Mouse (Mus musculus) hindbrain, postnatal 0 days (tissue): ENCODE measurements around the gene Ccl9. TPM values are rescaled to one million over a fixed set of nuclear protein-coding genes. Genes with fewer than 3 reads are reported as not detected.

Source experiments
- ATAC-seq: fragments of 200-750 bp; cut with Nextera tagmentation; 2 replicates; pipeline ENCODE4 v1.8.0; 2017; ENCODE audit warnings: mild to moderate bottlenecking, moderate TSS enrichment, moderate library complexity
- DNase-seq: peaks from one replicate; pipeline ENCODE4 v3.0.0-alpha.2; 2015; ENCODE audit warnings: low spot score
- H3K27ac ChIP-seq: fragments of 300-500 bp; sonication (generic); 2 replicates; pipeline ENCODE4 v1.5.1; 2014; ENCODE audit warnings: mild to moderate bottlenecking
- H3K27me3 ChIP-seq: fragments of 300-500 bp; sonication (generic); 2 replicates; pipeline ENCODE4 v1.6.1; 2014; ENCODE audit warnings: low read length, mixed read lengths; ENCODE audit not compliant: insufficient read depth
- H3K36me3 ChIP-seq: fragments of 300-500 bp; sonication (generic); 2 replicates; pipeline ENCODE4 v1.6.1; 2014; ENCODE audit warnings: low read length, mixed read lengths; ENCODE audit not compliant: insufficient read depth
- H3K4me1 ChIP-seq: fragments of 300-500 bp; sonication (generic); 2 replicates; pipeline ENCODE4 v1.6.1; 2014; ENCODE audit warnings: antibody characterized with exemption, low read length, mixed read lengths; ENCODE audit not compliant: insufficient read depth
- H3K4me2 ChIP-seq: fragments of 300-500 bp; sonication (generic); 2 replicates; pipeline ENCODE4 v1.6.1; 2014; ENCODE audit warnings: low read depth, mild to moderate bottlenecking, low read length, moderate library complexity, mixed read lengths
- H3K4me3 ChIP-seq: fragments of 300-500 bp; sonication (generic); 2 replicates; pipeline ENCODE4 v1.5.1; 2014; ENCODE audit warnings: low read length
- H3K9ac ChIP-seq: fragments of 300-500 bp; sonication (generic); replicated peaks from 2 replicates; pipeline ENCODE4 v1.6.1; 2014; ENCODE audit warnings: mild to moderate bottlenecking, low read length, moderate library complexity, mixed read lengths
- H3K9me3 ChIP-seq: fragments of 300-500 bp; sonication (generic); 2 replicates; pipeline ENCODE4 v1.6.1; 2016; ENCODE audit warnings: low read length, mixed read lengths
- CTCF ChIP-seq: IDR thresholded peaks from 2 replicates; pipeline ENCODE4 v1.5.1; 2016; ENCODE audit warnings: antibody characterized with exemption, control low read depth, low read depth
- WGBS: fragments of 180-500 bp; shearing (Covaris S2); extraction: QIAGEN DNeasy Blood & Tissue Kit; methylation state at CpG from one replicate; pipeline ENCODE4 v1.1.7; 2014; 5-methylcytosine and 5-hydroxymethylcytosine counted together
- polyA plus RNA-seq: library from polyadenylated mRNA; unstranded; fragments of >200 nt; fragmentation: Nextera tagmentation; extraction: Ambion mirVana; gene quantifications from 2 replicates; pipeline ENCODE4 v1.2.1, GENCODE M21; 2015
- total RNA-seq: library from RNA; depleted of rRNA; stranded (reverse); fragments of >200 nt; gene quantifications from 2 replicates; pipeline ENCODE4 v1.2.3, GENCODE M21; 2014; rRNA removed

Ccl9 gene
- total RNA-seq (0.97 and 1.9 TPM in 2 replicates), polyA plus RNA-seq (1.7 and 1.9 TPM in 2 replicates)

GRCm38 (mm10) chr11:83578186-83578760, at the start of gene Ccl9:
Ccl9 (minus strand) TSS chr11:83578636.
- 72% methylated on average over 2 of the region's 2 CpGs for WGBS
- ATAC-seq (no peak), DNase-seq (no peak)
- no peak within 1 kb of the TSS for H3K27ac ChIP-seq
- no peak within 1 kb of the TSS for H3K9ac ChIP-seq
- H3K4me2 ChIP-seq, result no peak within 1 kb of the TSS
- no peaks in the 10 kb centered on the region for H3K27me3 ChIP-seq
- no peak within 1 kb of the TSS for H3K4me3 ChIP-seq
- H3K36me3 ChIP-seq, result no peaks in the 10 kb centered on the region
- no peaks in the 10 kb centered on the region for H3K4me1 ChIP-seq
- TF ChIP-seq CTCF, result no peak
- H3K9me3 ChIP-seq, result no peaks in the 10 kb centered on the region

- H3K9ac ChIP-seq, result no peak overlapping the region
- no peak overlapping the region for H3K27ac ChIP-seq
- no peaks in the 10 kb centered on the region for H3K27me3 ChIP-seq
- no peak for TF ChIP-seq CTCF
- no peaks in the 10 kb centered on the region for H3K36me3 ChIP-seq
- no peak for DNase-seq
- no peak overlapping the region for H3K4me2 ChIP-seq
- WGBS, result 91% methylated on average over 3 of the region's 3 CpGs
- H3K4me3 ChIP-seq, result no peak overlapping the region
- no peaks in the 10 kb centered on the region for H3K9me3 ChIP-seq
- ATAC-seq, result no peak
- H3K4me1 ChIP-seq, result no peaks in the 10 kb centered on the region
These were observed 45.1 kb upstream of the Ccl9 start for GRCm38 (mm10) chr11:83623586-83623985.

GRCm38 (mm10) chr11:83619037-83619436, 40.6 kb upstream of the Ccl9 start:
- no peak overlapping the region for H3K4me2 ChIP-seq
- no peaks in the 10 kb centered on the region for H3K9me3 ChIP-seq
- no peak overlapping the region for H3K27ac ChIP-seq
- ATAC-seq, result no peak
- no peak for TF ChIP-seq CTCF
- H3K27me3 ChIP-seq, result no peaks in the 10 kb centered on the region
- 96% methylated on average over 1 of the region's 1 CpGs for WGBS
- no peak overlapping the region for H3K9ac ChIP-seq
- no peak overlapping the region for H3K4me3 ChIP-seq
- no peaks in the 10 kb centered on the region for H3K4me1 ChIP-seq
- DNase-seq, result no peak
- H3K36me3 ChIP-seq, result no peaks in the 10 kb centered on the region

DNA sequence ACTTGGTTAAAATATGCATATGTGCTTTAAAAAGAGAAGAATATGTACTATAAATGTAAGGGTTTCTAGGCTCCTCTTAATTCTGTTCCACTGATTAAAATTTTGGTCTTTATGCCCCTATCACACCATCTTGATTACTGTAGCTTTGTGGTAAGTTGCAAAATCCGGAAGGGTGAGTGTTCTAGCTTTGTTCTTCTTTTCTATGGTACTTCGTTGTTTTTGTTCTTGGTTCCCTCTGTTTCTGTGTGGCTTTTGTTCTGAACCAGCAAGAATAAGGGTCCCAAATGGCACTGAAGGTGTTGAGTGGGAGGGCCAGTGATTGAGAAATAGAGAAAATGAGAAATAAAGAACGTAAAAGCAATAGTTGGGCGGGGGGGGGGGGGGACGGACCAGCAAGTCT, 39.8 kb upstream of the Ccl9 start:
- H3K9ac ChIP-seq, result no peak overlapping the region
- no peak overlapping the region for H3K27ac ChIP-seq
- H3K4me2 ChIP-seq, result no peak overlapping the region
- no peaks in the 10 kb centered on the region for H3K4me1 ChIP-seq
- DNase-seq (no peak), ATAC-seq (no peak)
- H3K4me3 ChIP-seq, result no peak overlapping the region
- H3K36me3 ChIP-seq, result no peaks in the 10 kb centered on the region
- 58% methylated on average over 5 of the region's 5 CpGs for WGBS
- TF ChIP-seq CTCF, result no peak
- H3K9me3 ChIP-seq, result no peaks in the 10 kb centered on the region
- no peaks in the 10 kb centered on the region for H3K27me3 ChIP-seq

DNA sequence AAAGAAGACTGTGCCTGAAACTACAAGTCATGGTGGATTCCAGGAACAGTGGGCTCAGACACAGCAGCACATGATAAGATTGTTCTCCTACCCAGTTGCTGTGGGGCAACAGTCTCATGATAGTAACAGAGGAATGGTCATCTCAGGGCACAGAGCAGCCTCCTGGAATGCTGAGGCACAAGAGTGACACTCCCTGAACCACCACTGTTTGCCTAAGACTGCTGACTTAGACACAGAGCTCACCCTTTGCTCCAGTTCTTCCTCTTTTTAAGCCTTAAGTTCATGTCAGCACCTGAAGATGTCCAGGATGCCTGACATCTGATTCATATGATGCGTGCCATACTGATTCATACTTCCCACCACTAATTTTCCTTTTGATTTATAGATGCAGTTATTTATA, 38.1 kb upstream of the Ccl9 start:
- Histone ChIP-seq H3K4me2 (no peak overlapping the region), H3K4me3 (no peak overlapping the region), H3K27me3 (no peaks in the 10 kb centered on the region), H3K4me1 (no peaks in the 10 kb centered on the region), H3K36me3 (no peaks in the 10 kb centered on the region), H3K27ac (no peak overlapping the region), H3K9ac (no peak overlapping the region), H3K9me3 (no peaks in the 10 kb centered on the region)
- WGBS, result 94% methylated on average over 1 of the region's 1 CpGs
- ATAC-seq (no peak), DNase-seq (no peak)
- no peak for TF ChIP-seq CTCF

- WGBS, result 65% methylated on average over 2 of the region's 2 CpGs
- Histone ChIP-seq H3K4me2 (no peak overlapping the region), H3K27me3 (no peaks in the 10 kb centered on the region), H3K4me1 (no peaks in the 10 kb centered on the region), H3K9me3 (no peaks in the 10 kb centered on the region), H3K4me3 (no peak overlapping the region), H3K9ac (no peak overlapping the region), H3K36me3 (no peaks in the 10 kb centered on the region), H3K27ac (no peak overlapping the region)
- no peak for ATAC-seq
- TF ChIP-seq CTCF, result no peak
- DNase-seq, result no peak
These were observed 32.5 kb upstream of the Ccl9 start for GRCm38 (mm10) chr11:83610900-83611299.

DNA sequence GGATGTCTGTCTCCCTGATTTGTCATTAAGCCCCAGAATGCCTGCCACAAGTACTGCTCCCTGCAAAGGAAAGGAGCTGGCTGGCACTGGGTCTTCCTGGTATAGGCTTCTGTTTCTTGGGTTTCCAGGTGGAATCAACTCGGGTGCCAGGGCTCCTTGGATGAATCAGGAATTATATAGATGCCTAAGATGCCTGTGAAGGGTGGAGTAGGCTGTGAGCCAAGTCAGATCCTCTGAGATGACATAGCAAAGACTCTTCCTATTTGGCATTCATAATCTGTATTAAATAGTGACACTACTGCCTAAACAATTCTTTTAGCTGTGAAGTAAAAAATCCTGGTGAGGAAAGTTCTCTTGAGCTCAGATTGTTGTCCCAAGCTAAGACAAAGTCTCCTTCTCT, 28.0 kb upstream of the Ccl9 start:
- TF ChIP-seq CTCF, result no peak

More for the DNA sequence above, 28.0 kb upstream of the Ccl9 start:
- H3K27ac ChIP-seq, result no peak overlapping the region
- H3K9ac ChIP-seq, result no peak overlapping the region
- ATAC-seq, result no peak
- H3K4me3 ChIP-seq, result no peak overlapping the region
- no peak overlapping the region for H3K4me2 ChIP-seq
- H3K4me1 ChIP-seq, result no peaks in the 10 kb centered on the region
- no peaks in the 10 kb centered on the region for H3K9me3 ChIP-seq
- 38% methylated on average over 1 of the region's 1 CpGs for WGBS
- no peaks in the 10 kb centered on the region for H3K27me3 ChIP-seq
- no peaks in the 10 kb centered on the region for H3K36me3 ChIP-seq
- no peak for DNase-seq
